7 mouse cellular contexts compared by ENCODE assay signal in genomic region chr13:100775252-100776055, GRCm38 (mm10). TPM values are rescaled to one million over a fixed set of nuclear protein-coding genes. Genes with fewer than 3 reads are reported as not detected.
DNase-seq lines count a peak whose midpoint lies in the region; ATAC-seq and TF ChIP-seq lines count a peak whose summit lies in the region.

Gene Cenph, minus strand, starts transcription at chr13:100775899.

- DNase-seq in adrenal gland, adult 2 months = peak; percentile 88
- DNase-seq in embryo, embryonic 11.5 days (ENCODE audit: low read depth, low spot score) = peak; percentile 82
- peak; percentile 65 to 82 for DNase-seq in gastrocnemius, postnatal 4 days (ENCODE audit: low spot score in 2 of 2)
- DNase-seq in left cerebral cortex, postnatal 4 days = peak; percentile 80

- TF ChIP-seq CTCF in intestine, postnatal 0 days (IDR thresholded peaks at IDR 0.05; ENCODE audit: low read depth) = no peak
- no peak for TF ChIP-seq CTCF in small intestine, adult 2 months (IDR thresholded peaks at IDR 0.05; ENCODE audit: extremely low read depth, insufficient read length, insufficient replicate concordance, low read depth, low read length)

- TF ChIP-seq POLR2A in small intestine, adult 2 months (IDR thresholded peaks at IDR 0.05; ENCODE audit: low read depth, low read length) = no peak

- no peak within 1 kb of the TSS for H3K27ac ChIP-seq in intestine, postnatal 0 days (ENCODE audit: low read depth, low read length)
- peak within 1 kb of the TSS; percentile 35 for H3K27ac ChIP-seq in midbrain, embryonic 12.5 days (replicated peaks)
- H3K27ac ChIP-seq in small intestine, adult 2 months (ENCODE audit: insufficient read depth, low read depth, low read length) = no peak within 1 kb of the TSS

- peak; percentile 88 for ATAC-seq in intestine, postnatal 0 days
- ATAC-seq in midbrain, embryonic 12.5 days (ENCODE audit: low FRiP score, low read depth) = peak; percentile 96

- H3K9ac ChIP-seq in intestine, postnatal 0 days (ENCODE audit: low read depth, low read length) = peak within 1 kb of the TSS; percentile 27; the same call in 1 of the 2 replicates
- H3K9ac ChIP-seq in midbrain, embryonic 12.5 days (replicated peaks) = peak within 1 kb of the TSS; percentile 75

- intact Hi-C loops in left cerebral cortex, postnatal 4 days (cut with DNase I) = no loop called here

- H3K4me1 ChIP-seq in intestine, postnatal 0 days (replicated peaks; ENCODE audit: control insufficient read depth, insufficient read depth, low read length) = no peaks in the 10 kb centered on the region
- peaks cover 20% of the 10 kb centered on the region for H3K4me1 ChIP-seq in midbrain, embryonic 12.5 days
- H3K4me1 ChIP-seq in small intestine, adult 2 months (ENCODE audit: control insufficient read depth, insufficient read depth, insufficient read length, low read length) = peaks cover 3% of the 10 kb centered on the region

- WGBS in intestine, postnatal 0 days = under 1% methylated on average over 46 of the region's 46 CpGs
- under 1% methylated on average over 42 of the region's 46 CpGs for WGBS in midbrain, embryonic 12.5 days
- WGBS in small intestine, adult 2 months = under 1% methylated on average over 46 of the region's 46 CpGs

- H3K4me2 ChIP-seq in intestine, postnatal 0 days (replicated peaks; ENCODE audit: low read depth) = peak within 1 kb of the TSS; percentile 68
- peak within 1 kb of the TSS; percentile 86 for H3K4me2 ChIP-seq in midbrain, embryonic 12.5 days (replicated peaks)

- H3K4me3 ChIP-seq in intestine, postnatal 0 days (ENCODE audit: low read depth, low read length) = peak within 1 kb of the TSS; percentile 59
- peak within 1 kb of the TSS; percentile 79 for H3K4me3 ChIP-seq in midbrain, embryonic 12.5 days
- H3K4me3 ChIP-seq in small intestine, adult 2 months (ENCODE audit: low read depth, low read length) = peak within 1 kb of the TSS; percentile 90

- H3K27me3 ChIP-seq in intestine, postnatal 0 days (replicated peaks; ENCODE audit: control insufficient read depth, insufficient read depth, low read length) = no peaks in the 10 kb centered on the region
- H3K27me3 ChIP-seq in midbrain, embryonic 12.5 days = no peaks in the 10 kb centered on the region
- no peaks in the 10 kb centered on the region for H3K27me3 ChIP-seq in small intestine, adult 2 months (ENCODE audit: control insufficient read depth, insufficient read depth, low read length)

- no peaks in the 10 kb centered on the region for H3K9me3 ChIP-seq in intestine, postnatal 0 days (ENCODE audit: control insufficient read depth)
- no peaks in the 10 kb centered on the region for H3K9me3 ChIP-seq in midbrain, embryonic 12.5 days

- H3K36me3 ChIP-seq in intestine, postnatal 0 days (ENCODE audit: control insufficient read depth, insufficient read depth) = peaks cover 13% of the 10 kb centered on the region; the same call in 1 of the 2 replicates
- peaks cover 30% of the 10 kb centered on the region for H3K36me3 ChIP-seq in midbrain, embryonic 12.5 days
- H3K36me3 ChIP-seq in small intestine, adult 2 months (ENCODE audit: control insufficient read depth, insufficient read depth, low read length) = no peaks in the 10 kb centered on the region; the same call in 1 of the 2 replicates

RNA-seq across cellular contexts. Expression of gene Cenph, which starts in this region (rescaled TPM):
- under 1 TPM; 0.32 to 0.62 TPM for total RNA-seq in adrenal gland, adult 2 months (2021)
- 0.28 TPM in 1 of 2 replicates, not detected in the other for polyA plus RNA-seq in adrenal gland, adult 2 months (2012; rRNA removed)
- 1 to 10 TPM; 5.5 to 6.4 TPM for total RNA-seq in gastrocnemius, postnatal 4 days (2021)
- 9.5 and 10.4 TPM in 2 replicates for polyA plus RNA-seq in intestine, postnatal 0 days (2015; fragmentation: Nextera tagmentation; extraction: Ambion mirVana)
- 1 to 10 TPM; 3.9 to 4.1 TPM for total RNA-seq in left cerebral cortex, postnatal 4 days (2021)
- 34.0 and 35.0 TPM in 2 replicates for polyA plus RNA-seq in midbrain, embryonic 12.5 days (2016; fragmentation: Nextera tagmentation; extraction: Ambion mirVana)
- 0.33 TPM in 1 of 2 replicates, not detected in the other for polyA plus RNA-seq in small intestine, adult 2 months (2012; rRNA removed)

Comparison
In these comparisons a context has a peak if more than half of its experiments do, and no peak if none do; other contexts are left out.
1. Peak in DNase-seq in adrenal gland, adult 2 months; RNA of the gene not detected or under 1 TPM.